Mouse (Mus musculus): ENCODE measurements around the gene Tmem253. TPM values are rescaled to one million over a fixed set of nuclear protein-coding genes. Genes with fewer than 3 reads are reported as not detected.

The Tmem253 gene
- polyA plus RNA-seq, 1 experiment = 0.27 TPM

GRCm38 (mm10) chr14:52021138-52021529, 5.7 kb downstream of the Tmem253 start:
- 84% methylated on average over 4 of the region's 4 CpGs for WGBS
- Histone ChIP-seq H3K4me3 (ENCODE audit: extremely low read depth, insufficient read depth, insufficient read length) (no peak overlapping the region), H3K4me1 (ENCODE audit: control insufficient read depth, insufficient read depth, insufficient read length) (peaks cover 11% of the 10 kb centered on the region; the same call in 1 of the 2 replicates), H3K27ac (ENCODE audit: insufficient read depth, low read length) (no peak overlapping the region), H3K27me3 (ENCODE audit: control insufficient read depth, insufficient read depth, low read length) (no peaks in the 10 kb centered on the region), H3K36me3 (ENCODE audit: control insufficient read depth, insufficient read depth, low read length) (no peaks in the 10 kb centered on the region)
- TF ChIP-seq POLR2A (IDR thresholded peaks at IDR 0.05; ENCODE audit: low read depth, low read length) = no peak
- no peak for TF ChIP-seq CTCF (IDR thresholded peaks at IDR 0.05; ENCODE audit: extremely low read depth, insufficient read depth, insufficient read length, insufficient replicate concordance)
- no peak for DNase-seq (ENCODE audit: low read depth in 1 of 2, low spot score in 2 of 2)

GRCm38 (mm10) chr14:52021568-52022212, 6.2 kb downstream of the Tmem253 start:
- no peak for TF ChIP-seq POLR2A (IDR thresholded peaks at IDR 0.05; ENCODE audit: low read depth, low read length)
- TF ChIP-seq CTCF (IDR thresholded peaks at IDR 0.05; ENCODE audit: extremely low read depth, insufficient read depth, insufficient read length, insufficient replicate concordance) = no peak

GRCm38 (mm10) chr14:52022244-52022708, 6.8 kb downstream of the Tmem253 start:
- no peaks in the 10 kb centered on the region for H3K27me3 ChIP-seq (ENCODE audit: control insufficient read depth, insufficient read depth, low read length)
- no peak for TF ChIP-seq POLR2A (IDR thresholded peaks at IDR 0.05; ENCODE audit: low read depth, low read length)
- TF ChIP-seq CTCF (IDR thresholded peaks at IDR 0.05; ENCODE audit: extremely low read depth, insufficient read depth, insufficient read length, insufficient replicate concordance) = no peak
- 59% methylated on average over 3 of the region's 3 CpGs for WGBS
- peaks cover 11% of the 10 kb centered on the region; the same call in 1 of the 2 replicates for H3K4me1 ChIP-seq (ENCODE audit: control insufficient read depth, insufficient read depth, insufficient read length)
- H3K36me3 ChIP-seq (ENCODE audit: control insufficient read depth, insufficient read depth, low read length) = no peaks in the 10 kb centered on the region
- H3K27ac ChIP-seq (ENCODE audit: insufficient read depth, low read length) = peak overlapping the region; percentile 57
- no peak for DNase-seq (ENCODE audit: low read depth in 1 of 2, low spot score in 2 of 2)
- 0 out of 2 replicates have a peak overlapping the region, but pooled peaks have one; percentile 15 for H3K4me3 ChIP-seq (ENCODE audit: extremely low read depth, insufficient read depth, insufficient read length)

More at GRCm38 (mm10) chr14:52021568-52022212, 6.2 kb downstream of the Tmem253 start:
- Histone ChIP-seq H3K27ac (ENCODE audit: insufficient read depth, low read length) (no peak overlapping the region), H3K4me3 (ENCODE audit: extremely low read depth, insufficient read depth, insufficient read length) (no peak overlapping the region), H3K27me3 (ENCODE audit: control insufficient read depth, insufficient read depth, low read length) (no peaks in the 10 kb centered on the region), H3K36me3 (ENCODE audit: control insufficient read depth, insufficient read depth, low read length) (no peaks in the 10 kb centered on the region), H3K4me1 (ENCODE audit: control insufficient read depth, insufficient read depth, insufficient read length) (peaks cover 11% of the 10 kb centered on the region; the same call in 1 of the 2 replicates)
- no peak for DNase-seq (ENCODE audit: low read depth in 1 of 2, low spot score in 2 of 2)
- WGBS = 86% methylated on average over 8 of the region's 8 CpGs

GRCm38 (mm10) chr14:52022709-52023459, 7.4 kb downstream of the Tmem253 start:
- peak; percentile 79 to 86 for DNase-seq (ENCODE audit: low read depth in 1 of 2, low spot score in 2 of 2)
- Histone ChIP-seq H3K36me3 (ENCODE audit: control insufficient read depth, insufficient read depth, low read length) (no peaks in the 10 kb centered on the region), H3K4me3 (ENCODE audit: extremely low read depth, insufficient read depth, insufficient read length) (0 out of 2 replicates have a peak overlapping the region, but pooled peaks have one; percentile 15), H3K4me1 (ENCODE audit: control insufficient read depth, insufficient read depth, insufficient read length) (peaks cover 11% of the 10 kb centered on the region; the same call in 1 of the 2 replicates), H3K27ac (ENCODE audit: insufficient read depth, low read length) (peak overlapping the region; percentile 74), H3K27me3 (ENCODE audit: control insufficient read depth, insufficient read depth, low read length) (no peaks in the 10 kb centered on the region)
- TF ChIP-seq POLR2A (IDR thresholded peaks at IDR 0.05; ENCODE audit: low read depth, low read length) (no peak; the same call in 1 of the 2 replicates), CTCF (IDR thresholded peaks at IDR 0.05; ENCODE audit: extremely low read depth, insufficient read depth, insufficient read length, insufficient replicate concordance) (peak; percentile 84; the same call in 1 of the 2 replicates)
- WGBS = 9% methylated on average over 23 of the region's 23 CpGs

- peaks cover 9% of the 10 kb centered on the region; the same call in 1 of the 2 replicates for H3K4me1 ChIP-seq (ENCODE audit: control insufficient read depth, insufficient read depth, insufficient read length)
- no peak for DNase-seq (ENCODE audit: low read depth in 1 of 2, low spot score in 2 of 2)
- H3K27ac ChIP-seq (ENCODE audit: insufficient read depth, low read length) = no peak overlapping the region
- 79% methylated on average over 2 of the region's 2 CpGs for WGBS
- H3K36me3 ChIP-seq (ENCODE audit: control insufficient read depth, insufficient read depth, low read length) = no peaks in the 10 kb centered on the region
- TF ChIP-seq CTCF (IDR thresholded peaks at IDR 0.05; ENCODE audit: extremely low read depth, insufficient read depth, insufficient read length, insufficient replicate concordance) (no peak), POLR2A (IDR thresholded peaks at IDR 0.05; ENCODE audit: low read depth, low read length) (no peak)
- no peak overlapping the region for H3K4me3 ChIP-seq (ENCODE audit: extremely low read depth, insufficient read depth, insufficient read length)
- H3K27me3 ChIP-seq (ENCODE audit: control insufficient read depth, insufficient read depth, low read length) = no peaks in the 10 kb centered on the region
Measured at GRCm38 (mm10) chr14:52024133-52024532, 8.7 kb downstream of the Tmem253 start.

- Histone ChIP-seq H3K4me3 (ENCODE audit: extremely low read depth, insufficient read depth, insufficient read length) (no peak overlapping the region), H3K27me3 (ENCODE audit: control insufficient read depth, insufficient read depth, low read length) (no peaks in the 10 kb centered on the region), H3K4me1 (ENCODE audit: control insufficient read depth, insufficient read depth, insufficient read length) (peaks cover 8% of the 10 kb centered on the region; the same call in 1 of the 2 replicates), H3K36me3 (ENCODE audit: control insufficient read depth, insufficient read depth, low read length) (no peaks in the 10 kb centered on the region), H3K27ac (ENCODE audit: insufficient read depth, low read length) (no peak overlapping the region)
- DNase-seq (ENCODE audit: low read depth in 1 of 2, low spot score in 2 of 2) = no peak
- TF ChIP-seq POLR2A (IDR thresholded peaks at IDR 0.05; ENCODE audit: low read depth, low read length) (no peak), CTCF (IDR thresholded peaks at IDR 0.05; ENCODE audit: extremely low read depth, insufficient read depth, insufficient read length, insufficient replicate concordance) (no peak)
- 86% methylated on average over 4 of the region's 4 CpGs for WGBS
Measured at GRCm38 (mm10) chr14:52026342-52026741, 10.9 kb downstream of the Tmem253 start.
